Mouse (Mus musculus) G1E (cell line): ENCODE measurements at regions not wholly inside any gene's neighbourhood (a gene's known extent, or its start where the extent isn't known, plus 50 kb on each side); places are given as distances from the start of the nearest gene placed in this dataset.

Experiments
- ATAC-seq: 2 replicates; pipeline ENCODE4 v1.8.0; 2016; ENCODE audit warnings: mild to moderate bottlenecking; ENCODE audit not compliant: insufficient number of reproducible peaks, poor library complexity, low FRiP score, severe bottlenecking; ENCODE audit errors: extremely low read depth
- DNase-seq: peaks from one replicate; pipeline ENCODE4 v3.0.0; 2012; ENCODE audit warnings: low spot score
- H3K27me3 ChIP-seq: 2 replicates; pipeline ENCODE4 v1.6.1; 2012; ENCODE audit warnings: mild to moderate bottlenecking, low read length, inconsistent platforms; ENCODE audit not compliant: insufficient read depth
- H3K36me3 ChIP-seq: replicated peaks from 2 replicates; pipeline ENCODE3; 2012; ENCODE audit warnings: mild to moderate bottlenecking, inconsistent platforms
- H3K4me1 ChIP-seq: 2 replicates; pipeline ENCODE4 v1.6.1; 2012; ENCODE audit warnings: low read depth, low read length, inconsistent platforms, mixed read lengths; ENCODE audit not compliant: insufficient read depth
- H3K4me3 ChIP-seq: 2 replicates; pipeline ENCODE4 v1.5.1; 2012; ENCODE audit warnings: low read depth, mild to moderate bottlenecking, inconsistent platforms, low read length, moderate library complexity, mixed read lengths
- H3K9me3 ChIP-seq: replicated peaks from 2 replicates; pipeline ENCODE4 v1.6.1; 2012; ENCODE audit warnings: inconsistent platforms
- CTCF ChIP-seq: IDR thresholded peaks from 2 replicates; pipeline ENCODE4 v1.5.1; 2012; ENCODE audit warnings: low read depth, low read length, inconsistent platforms, mixed read lengths
- GATA1 ChIP-seq: IDR thresholded peaks from 2 replicates; pipeline ENCODE4 v1.6.1; 2012; ENCODE audit warnings: borderline replicate concordance, low read length, inconsistent platforms, mixed read lengths
- GATA2 ChIP-seq: IDR thresholded peaks from 2 replicates; pipeline ENCODE4 v1.6.1; 2012; ENCODE audit warnings: low read depth, low read length, inconsistent platforms, borderline replicate concordance
- POLR2AphosphoS5 ChIP-seq: IDR thresholded peaks from 2 replicates; pipeline ENCODE4 v1.6.1; 2012; ENCODE audit warnings: low read depth, low read length, inconsistent platforms; ENCODE audit not compliant: insufficient replicate concordance
- TAL1 ChIP-seq: conservative IDR thresholded peaks from 2 replicates; pipeline ENCODE4 v1.6.1; 2012; ENCODE audit warnings: low read depth, low read length, inconsistent platforms, mixed read lengths

- no peak overlapping the region for H3K4me3 ChIP-seq
- no peak for DNase-seq
These were observed 52.8 kb upstream of the G2e3 start for GRCm38 (mm10) chr12:51294971-51295477.

GRCm38 (mm10) chr12:51278358-51278757 lies 69.5 kb upstream of the G2e3 start:
- no peak for ATAC-seq
- no peak for TF ChIP-seq CTCF
- TF ChIP-seq POLR2AphosphoS5, result no peak
- no peak for TF ChIP-seq TAL1
- no peak for TF ChIP-seq GATA2
- TF ChIP-seq GATA1, result no peak
- Histone ChIP-seq H3K27me3 (no peaks in the 10 kb centered on the region), H3K4me1 (no peaks in the 10 kb centered on the region), H3K36me3 (no peaks in the 10 kb centered on the region), H3K4me3 (no peak overlapping the region), H3K9me3 (no peaks in the 10 kb centered on the region)
- DNase-seq, result no peak

More at GRCm38 (mm10) chr12:51294971-51295477, 52.8 kb upstream of the G2e3 start:
- no peaks in the 10 kb centered on the region for H3K9me3 ChIP-seq
- H3K4me1 ChIP-seq, result no peaks in the 10 kb centered on the region
- H3K36me3 ChIP-seq, result no peaks in the 10 kb centered on the region
- no peaks in the 10 kb centered on the region for H3K27me3 ChIP-seq
- TF ChIP-seq GATA2 (no peak), TAL1 (no peak), POLR2AphosphoS5 (no peak), GATA1 (no peak), CTCF (no peak)
- ATAC-seq, result no peak

GRCm38 (mm10) chr12:51275818-51276538 lies 71.9 kb upstream of the G2e3 start:
- DNase-seq (peak; percentile 6), ATAC-seq (no peak)

GRCm38 (mm10) chr12:51273486-51273885 lies 74.4 kb upstream of the G2e3 start:
- TF ChIP-seq TAL1 (no peak), GATA2 (no peak), CTCF (no peak), POLR2AphosphoS5 (no peak), GATA1 (no peak)
- Histone ChIP-seq H3K9me3 (no peaks in the 10 kb centered on the region), H3K36me3 (no peaks in the 10 kb centered on the region), H3K27me3 (no peaks in the 10 kb centered on the region), H3K4me3 (no peak overlapping the region), H3K4me1 (no peaks in the 10 kb centered on the region)
- DNase-seq (no peak), ATAC-seq (no peak)

More at GRCm38 (mm10) chr12:51275818-51276538, 71.9 kb upstream of the G2e3 start:
- Histone ChIP-seq H3K27me3 (no peaks in the 10 kb centered on the region), H3K36me3 (no peaks in the 10 kb centered on the region), H3K4me1 (no peaks in the 10 kb centered on the region), H3K9me3 (no peaks in the 10 kb centered on the region), H3K4me3 (no peak overlapping the region)
- TF ChIP-seq TAL1, result no peak
- TF ChIP-seq CTCF, result peak; percentile 47

- Histone ChIP-seq H3K9me3 (no peaks in the 10 kb centered on the region), H3K36me3 (no peaks in the 10 kb centered on the region), H3K27me3 (no peaks in the 10 kb centered on the region), H3K4me1 (no peaks in the 10 kb centered on the region), H3K4me3 (no peak overlapping the region)
- DNase-seq (no peak), ATAC-seq (no peak)
- TF ChIP-seq CTCF (no peak), TAL1 (no peak), POLR2AphosphoS5 (no peak), GATA1 (no peak), GATA2 (no peak)
These were observed 105.0 kb upstream of the G2e3 start for GRCm38 (mm10) chr12:51242839-51243238.

- TF ChIP-seq GATA2 (no peak), GATA1 (no peak), CTCF (no peak), POLR2AphosphoS5 (no peak), TAL1 (no peak)
- DNase-seq (no peak), ATAC-seq (no peak)
- H3K9me3 ChIP-seq, result no peaks in the 10 kb centered on the region
- no peaks in the 10 kb centered on the region for H3K27me3 ChIP-seq
- H3K4me3 ChIP-seq, result no peak overlapping the region
- H3K4me1 ChIP-seq, result no peaks in the 10 kb centered on the region
- H3K36me3 ChIP-seq, result no peaks in the 10 kb centered on the region
These were observed 106.6 kb upstream of the G2e3 start for GRCm38 (mm10) chr12:51241131-51241781.
